Mouse (Mus musculus) lung, adult 2 months (tissue): ENCODE measurements around the gene Smarcad1.

ENCODE experiments used
- CTCF ChIP-seq: fragments of 200-500 bp; IDR thresholded peaks from 2 replicates; pipeline ENCODE4 v1.5.1; 2011; ENCODE audit warnings: mild to moderate bottlenecking, low read length, control low read depth; ENCODE audit not compliant: insufficient read depth
- POLR2A ChIP-seq: fragments of 200-500 bp; IDR thresholded peaks from 2 replicates; pipeline ENCODE4 v1.6.1; 2011; ENCODE audit warnings: low read depth, mild to moderate bottlenecking, control low read depth, low read length, borderline replicate concordance; ENCODE audit errors: extremely low read depth

DNA sequence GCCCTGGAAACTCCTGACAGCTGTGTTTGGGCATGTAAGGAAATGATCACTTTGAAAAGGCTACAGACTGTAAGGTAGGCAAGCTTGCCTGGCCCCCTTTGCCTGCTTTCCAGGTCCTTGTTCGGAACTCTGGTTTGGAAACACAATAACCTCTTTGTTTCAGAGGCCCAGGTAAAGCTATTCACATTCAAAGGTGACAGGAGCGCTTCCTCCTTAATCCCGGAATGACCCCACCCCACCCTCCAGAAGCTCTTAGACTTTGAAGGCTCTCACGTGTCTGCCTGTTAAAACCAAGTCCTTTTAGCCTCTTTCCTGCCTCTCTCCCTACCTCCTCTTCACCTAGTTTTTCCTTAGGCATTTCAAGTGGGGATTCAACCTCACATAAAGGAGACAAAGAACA lies 20.5 kb upstream of the Smarcad1 start:
- TF ChIP-seq POLR2A (no peak), CTCF (no peak)
